Mouse (Mus musculus) lung, postnatal 36 days (tissue): Measurements from ENCODE around the gene Crlf2.

ENCODE experiments used
- DNase-seq: peaks from one replicate; pipeline ENCODE4 v3.0.0; 2022; ENCODE audit warnings: mixed read lengths

Gene Crlf2

GRCm38 (mm10) chr5:109547112-109547511 is 11.7 kb downstream of the Crlf2 start:
- no peak for DNase-seq

GRCm38 (mm10) chr5:109509679-109510078 is 49.1 kb downstream of the Crlf2 start:
- no peak for DNase-seq

- peak; percentile 29 for DNase-seq
Measured at GRCm38 (mm10) chr5:109506729-109507128, 52.1 kb downstream of the Crlf2 start.
